In the genomic region with DNA sequence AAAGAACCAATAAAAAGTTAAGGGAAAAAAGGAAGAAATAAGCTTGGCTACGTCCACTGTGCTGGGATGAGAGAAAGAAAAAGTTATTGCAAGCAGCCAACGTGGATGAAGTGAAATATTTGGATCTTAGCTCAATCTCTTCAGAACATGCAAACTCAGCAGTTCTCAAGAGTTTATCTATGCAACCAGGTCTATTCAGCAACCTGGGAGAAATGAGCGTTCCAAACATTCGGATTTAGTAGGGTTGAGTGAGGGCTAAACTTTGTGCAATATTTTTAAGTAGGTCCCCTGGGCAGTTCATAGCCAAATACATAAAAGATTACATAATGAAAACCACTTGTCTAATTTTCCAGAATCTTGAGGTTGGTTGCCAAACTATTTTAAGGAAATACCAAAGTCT, we compare ENCODE assay signal across 24 mouse cellular contexts.
"Had no signal": no experiment of that assay in that cellular context is flagged by ENCODE, and none has a peak within 500 bp of the region (broad histone marks: within the 10 kb centered on the region; RNA-seq: fewer than 3 reads in every experiment).

No protein-coding gene starts in this region.

- H3K4me3 ChIP-seq: heart, adult 2 months; heart, embryonic 12.5 days; hindbrain, embryonic 10.5 days; hindbrain, embryonic 12.5 days; hindbrain, embryonic 15.5 days; kidney, embryonic 15.5 days; limb, embryonic 12.5 days; liver, embryonic 12.5 days had no signal

- H3K27ac ChIP-seq: heart, adult 2 months; hindbrain, embryonic 10.5 days; hindbrain, embryonic 12.5 days; hindbrain, embryonic 15.5 days; hindbrain, postnatal 0 days; kidney, embryonic 15.5 days; kidney, postnatal 0 days; limb, embryonic 12.5 days; liver, embryonic 12.5 days; liver, embryonic 14.5 days had no signal

- H3K9me3 ChIP-seq: heart, embryonic 12.5 days; hindbrain, embryonic 10.5 days; hindbrain, embryonic 12.5 days; hindbrain, embryonic 15.5 days; kidney, embryonic 15.5 days; limb, embryonic 12.5 days; liver, embryonic 12.5 days had no signal

- H3K27me3 ChIP-seq: heart, embryonic 12.5 days; hindbrain, embryonic 15.5 days had no signal

- DNase-seq: gastrocnemius, postnatal 14 days; gastrocnemius, postnatal 36 days; heart, adult 2 months; heart, postnatal 10 days; heart, postnatal 4 days; kidney, adult 11 months; kidney, adult 2 months; kidney, adult 9 months; kidney, postnatal 14 days; kidney, postnatal 36 days; layer of hippocampus, adult 9-11 months; layer of hippocampus, postnatal 36 days; left cerebral cortex, postnatal 4 days had no signal

- H3K4me2 ChIP-seq: heart, embryonic 12.5 days; hindbrain, embryonic 12.5 days; hindbrain, embryonic 15.5 days; kidney, embryonic 15.5 days; limb, embryonic 12.5 days; liver, embryonic 12.5 days had no signal

- H3K36me3 ChIP-seq: heart, embryonic 12.5 days; hindbrain, embryonic 10.5 days; hindbrain, embryonic 12.5 days; hindbrain, embryonic 15.5 days; kidney, embryonic 15.5 days; limb, embryonic 12.5 days; liver, embryonic 12.5 days had no signal

- H3K4me1 ChIP-seq: heart, embryonic 12.5 days; hindbrain, embryonic 10.5 days; hindbrain, embryonic 12.5 days; hindbrain, embryonic 15.5 days; kidney, embryonic 15.5 days; limb, embryonic 12.5 days; liver, embryonic 12.5 days had no signal

- H3K9ac ChIP-seq: heart, embryonic 12.5 days; hindbrain, embryonic 12.5 days; hindbrain, embryonic 15.5 days; kidney, embryonic 15.5 days; limb, embryonic 12.5 days; liver, embryonic 12.5 days; liver, embryonic 14.5 days had no signal

- ATAC-seq: hindbrain, postnatal 0 days; intestine, embryonic 16.5 days had no signal
